Mouse (Mus musculus): ENCODE data around the gene A3galt2.

DNA sequence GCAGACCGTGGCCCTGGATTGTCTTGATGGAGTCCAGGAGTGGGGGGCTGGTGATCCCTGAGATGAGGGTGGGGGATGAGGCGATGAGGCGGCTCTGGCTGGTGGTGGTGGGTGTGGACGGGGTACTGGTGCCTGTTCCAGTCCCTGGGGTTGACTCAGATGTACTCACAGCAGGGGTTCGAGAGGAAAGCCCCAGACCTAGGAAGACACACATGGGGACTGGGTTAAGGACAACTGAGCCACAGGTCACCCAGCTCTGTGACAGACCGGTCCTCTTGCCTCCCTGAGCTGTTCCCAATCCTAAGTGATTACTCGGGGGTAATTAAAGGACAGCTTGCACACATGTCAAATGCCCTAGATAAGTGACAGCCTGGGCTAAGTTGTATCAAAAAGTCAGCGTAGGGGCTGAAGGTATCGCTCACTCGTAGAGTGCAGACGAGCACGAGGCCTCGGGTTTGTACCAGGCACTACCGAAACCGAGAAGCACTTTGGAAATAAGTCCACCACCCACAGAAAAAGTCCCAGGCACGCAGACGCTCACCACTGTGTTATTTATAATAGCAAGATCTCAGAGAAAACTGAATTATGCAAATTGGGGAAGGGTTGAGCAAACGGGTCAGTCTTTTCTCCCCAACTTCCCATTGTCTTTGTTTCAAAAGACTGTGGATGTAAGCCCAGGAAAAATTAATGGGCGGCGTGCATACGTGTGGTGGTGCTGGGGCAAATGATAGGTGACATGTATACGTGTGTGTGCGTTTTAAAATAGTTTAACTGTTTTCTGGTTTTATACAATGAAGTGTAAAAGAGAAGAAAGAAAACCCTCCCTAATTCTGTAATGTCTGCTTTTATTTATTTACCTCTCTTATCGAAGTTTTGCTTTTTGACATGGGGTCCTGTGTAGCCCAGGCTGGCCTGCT, 32.1 kb downstream of the A3galt2 start:
- TF ChIP-seq MAX (IDR thresholded peaks at IDR 0.05; ENCODE audit: low read depth) (no peak), POLR2A (IDR thresholded peaks at IDR 0.05; ENCODE audit: insufficient read length, low read depth) (no peak), USF1 (IDR thresholded peaks at IDR 0.05; ENCODE audit: low read depth) (no peak)

Data from myocyte (in vitro differentiated cells).